Mouse (Mus musculus) neutrophil, adult 5-6 weeks (primary cell): ENCODE results near the gene Secisbp2. TPM values are rescaled to one million over a fixed set of nuclear protein-coding genes. Genes with fewer than 3 reads are reported as not detected.
"Not testable (repeated sequence)": the region's sequence is repeated elsewhere in the genome, so short reads cannot be mapped to it uniquely, and the experiment has no call there.

Experiments used
- ATAC-seq: fragments of 151-379, 151-347 bp; 2 replicates; pipeline ENCODE4 v1.8.0; 2017; ENCODE audit warnings: mild to moderate bottlenecking, moderate TSS enrichment; ENCODE audit not compliant: insufficient number of reproducible peaks, poor library complexity, low FRiP score, severe bottlenecking; ENCODE audit errors: extremely low read depth
- total RNA-seq: library from RNA; stranded (forward); fragments of 200-1000 nt; gene quantifications from 2 replicates; pipeline ENCODE4 v1.2.3, GENCODE M21; 2017

Secisbp2 gene
- total RNA-seq = 55.2 and 59.9 TPM in 2 replicates

DNA sequence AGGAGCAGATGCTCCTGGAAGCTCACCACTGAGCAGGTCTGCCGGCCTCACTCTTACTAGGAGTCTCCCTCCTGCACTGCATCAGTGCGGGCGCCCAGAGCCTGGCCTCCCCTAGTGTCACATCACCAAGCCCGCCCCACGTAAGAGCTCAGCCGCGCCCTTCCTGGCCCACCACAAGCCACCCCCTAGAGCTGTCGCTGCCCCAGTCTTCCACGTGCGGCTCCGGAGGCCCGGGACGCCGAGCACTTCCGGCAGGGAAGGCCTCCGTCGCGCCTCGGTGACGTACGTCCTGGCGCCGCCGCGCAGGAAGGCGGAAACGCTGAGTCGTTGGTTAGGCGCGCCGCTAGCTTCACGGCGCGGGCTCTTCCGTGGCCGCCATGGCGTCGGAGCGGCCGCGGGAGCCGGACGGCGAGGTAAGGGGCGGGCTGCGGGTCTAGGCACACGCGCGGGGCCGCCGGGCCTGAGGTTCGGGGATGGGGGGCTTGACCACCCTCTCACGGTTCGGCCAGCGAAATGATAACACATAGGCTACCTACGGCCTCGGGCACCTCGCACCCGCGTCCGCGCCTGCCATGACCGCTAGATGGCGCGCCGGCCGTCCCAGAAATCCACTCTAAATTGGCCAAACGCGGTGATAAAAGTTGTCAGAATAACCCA, at the start of gene Secisbp2:
Gene Secisbp2 (plus strand): TSS at position 290 of the 657 bp plus-strand sequence.
- peak; percentile 93 for ATAC-seq

DNA sequence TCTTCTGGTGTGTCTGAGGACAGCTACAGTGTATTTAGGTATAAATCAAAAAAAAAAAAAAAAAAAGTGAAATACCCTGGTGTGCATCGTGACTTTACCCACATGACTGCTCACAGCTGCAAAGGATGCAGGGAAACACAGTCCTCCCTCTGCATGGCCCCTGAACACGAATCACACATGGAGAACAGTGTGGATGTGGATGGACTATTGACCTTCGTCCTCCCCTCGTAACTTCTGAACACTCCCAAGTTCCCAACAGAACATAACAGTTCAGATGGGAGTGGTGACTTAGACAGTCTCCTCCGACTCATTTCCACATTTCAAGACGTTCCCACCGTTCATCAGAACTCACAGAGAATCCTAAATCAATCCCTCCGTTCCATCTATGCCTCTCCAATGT, 48.7 kb upstream of the Secisbp2 start:
- no peak for ATAC-seq

DNA sequence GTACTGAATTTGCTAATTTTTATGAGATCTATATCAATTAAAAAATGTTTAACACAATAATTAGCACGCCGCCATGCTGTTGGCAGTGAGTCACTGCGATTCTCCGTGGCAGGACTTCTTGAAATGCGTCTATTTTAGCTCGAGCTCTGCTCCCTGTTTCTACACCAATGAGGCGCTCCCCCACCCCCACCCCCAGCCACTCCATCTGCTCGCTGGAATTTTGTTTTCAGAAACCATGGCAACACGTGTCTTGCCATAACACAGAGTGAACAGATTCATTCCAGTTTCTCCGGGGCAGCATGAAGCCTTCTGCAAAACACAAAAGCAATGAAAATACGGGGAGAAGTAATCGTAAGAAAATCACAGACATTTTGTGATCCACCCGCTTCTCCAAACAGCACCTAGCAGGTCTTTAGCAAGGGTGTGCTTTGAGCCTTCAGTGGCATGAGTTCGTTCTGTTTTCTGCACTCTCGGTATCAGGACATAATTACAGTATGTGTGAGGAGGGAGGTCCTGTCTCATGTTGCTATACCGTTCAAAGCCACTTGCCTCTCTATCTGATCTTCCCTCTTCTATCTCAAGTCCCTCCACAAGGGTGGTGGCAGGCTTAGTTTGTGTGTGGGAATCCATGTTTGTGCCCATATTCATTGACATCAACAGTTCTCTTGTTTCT, 48.1 kb upstream of the Secisbp2 start:
- ATAC-seq = no peak

DNA sequence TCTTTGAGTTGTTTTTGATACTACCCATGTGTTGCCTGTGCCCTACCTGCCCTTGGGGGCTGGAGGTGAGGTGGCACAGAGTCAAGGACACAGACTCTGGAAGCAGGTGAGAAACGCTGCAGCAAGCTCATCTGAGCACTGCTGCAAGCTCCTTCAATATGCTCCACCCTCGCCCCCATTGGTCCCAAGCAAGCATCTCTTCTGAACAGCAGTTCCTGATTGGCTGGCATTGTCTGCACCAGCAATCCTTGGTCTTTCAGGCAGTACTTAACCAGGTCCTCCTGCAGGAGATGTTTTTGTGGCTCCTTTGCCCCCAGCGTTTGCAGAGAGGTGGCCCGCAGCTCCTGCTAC, 47.6 kb upstream of the Secisbp2 start:
- no peak for ATAC-seq

DNA sequence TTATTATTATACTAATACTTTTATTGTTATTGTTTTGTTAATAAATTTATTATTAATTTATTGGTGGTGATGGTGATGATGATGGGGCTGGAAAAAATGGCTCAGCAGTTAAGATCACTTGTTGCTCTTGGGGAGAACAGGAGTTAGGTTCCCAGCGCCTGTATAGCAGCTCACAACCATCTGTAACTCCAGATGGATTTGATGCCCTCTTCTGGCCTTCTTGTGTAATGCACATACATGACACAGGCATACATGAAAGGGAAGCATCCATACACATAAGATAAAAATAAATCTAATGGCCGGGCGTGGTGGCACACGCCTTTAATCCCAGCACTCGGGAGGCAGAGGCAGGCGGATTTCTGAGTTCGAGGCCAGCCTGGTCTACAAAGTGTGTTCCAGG, 42.3 kb upstream of the Secisbp2 start:
- no peak for ATAC-seq

DNA sequence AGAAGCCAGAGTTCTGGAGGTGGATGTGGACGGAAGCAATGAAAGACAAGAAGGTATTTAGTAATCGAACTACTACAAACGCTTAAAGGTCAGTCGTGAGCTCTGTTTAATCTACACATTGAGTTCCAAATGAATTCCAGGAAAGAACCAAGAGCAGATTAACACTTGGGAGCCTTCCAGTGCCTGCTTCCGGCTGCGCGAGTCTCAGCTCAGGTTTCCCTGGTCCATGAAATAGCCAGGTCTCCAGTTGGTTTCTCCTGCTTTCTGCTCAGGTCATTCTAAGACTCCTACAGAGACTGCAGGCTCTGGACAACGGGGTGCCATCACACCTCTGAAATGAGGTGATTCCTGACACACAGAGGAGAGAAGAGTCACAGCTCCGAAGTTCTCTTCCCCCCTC, 40.4 kb upstream of the Secisbp2 start:
- no peak for ATAC-seq

DNA sequence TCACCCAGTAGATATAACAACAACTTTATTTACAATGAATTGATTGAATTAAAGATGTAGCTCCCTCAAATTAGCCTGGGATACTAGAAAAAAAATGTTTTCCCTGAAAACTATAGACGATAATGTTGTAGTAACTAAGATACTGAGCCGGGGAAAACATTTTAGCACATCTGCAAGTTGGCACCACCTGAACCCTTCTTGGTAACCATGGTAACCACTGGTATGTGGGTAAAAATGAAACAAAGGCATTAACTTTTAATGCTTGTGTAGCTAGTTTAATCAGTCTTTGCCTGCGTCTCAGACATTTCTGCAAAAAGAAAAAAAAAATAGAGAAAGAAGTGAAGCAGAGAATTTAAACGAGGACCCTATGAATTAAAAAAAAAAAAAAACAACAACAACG, 40.0 kb upstream of the Secisbp2 start:
- ATAC-seq = no peak

DNA sequence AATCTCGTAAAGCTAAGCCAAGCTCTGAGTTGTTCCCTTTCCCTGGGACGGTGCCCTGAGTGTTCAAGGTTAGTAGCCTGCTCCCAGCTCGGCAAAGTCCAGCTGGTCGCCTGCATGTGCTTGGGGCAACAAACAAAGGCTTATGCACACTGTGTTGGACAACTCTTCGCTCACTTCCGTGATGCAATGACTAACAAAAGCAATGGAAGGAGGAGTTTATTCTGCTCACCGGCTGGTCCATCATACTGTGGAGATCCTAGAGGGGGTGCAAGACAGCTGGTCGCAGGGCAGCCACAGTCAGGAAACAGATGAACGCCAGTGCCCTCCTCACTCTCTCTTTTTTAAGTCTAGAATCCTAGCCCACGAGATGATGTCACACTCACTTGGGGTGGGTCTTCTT, 35.7 kb upstream of the Secisbp2 start:
- no peak for ATAC-seq

DNA sequence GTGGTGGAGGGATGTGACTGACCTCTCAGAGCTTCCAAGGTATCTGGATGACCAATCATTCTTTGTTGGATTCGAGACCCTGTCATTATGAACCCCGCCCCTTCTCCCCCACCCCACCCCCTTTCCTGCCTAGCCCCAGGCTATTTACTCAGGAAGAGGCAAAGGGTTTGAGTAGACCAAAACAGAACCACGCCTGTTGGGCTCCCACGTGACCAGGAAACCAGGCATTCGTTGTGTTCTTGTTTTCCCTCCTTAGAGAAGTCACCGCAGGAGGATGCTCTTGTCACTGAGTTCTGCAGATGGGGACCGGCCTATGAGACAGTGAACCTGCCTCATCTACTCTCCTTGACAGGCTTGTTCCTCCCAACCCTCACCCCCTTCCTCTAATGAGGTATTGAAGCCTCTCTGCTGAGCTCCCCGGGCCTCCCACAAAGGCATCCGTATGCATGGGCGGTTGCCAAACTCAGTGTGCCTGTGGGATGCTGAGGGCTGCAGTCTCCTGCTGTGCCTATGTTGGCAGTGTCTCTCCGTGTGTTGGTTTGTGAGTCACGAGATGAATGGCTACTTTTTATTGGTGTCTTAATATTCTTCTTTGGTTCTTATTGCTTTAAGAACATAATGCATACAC, 35.0 kb upstream of the Secisbp2 start:
- 0 out of 2 replicates have a peak, but pooled peaks have one; percentile 16 for ATAC-seq

DNA sequence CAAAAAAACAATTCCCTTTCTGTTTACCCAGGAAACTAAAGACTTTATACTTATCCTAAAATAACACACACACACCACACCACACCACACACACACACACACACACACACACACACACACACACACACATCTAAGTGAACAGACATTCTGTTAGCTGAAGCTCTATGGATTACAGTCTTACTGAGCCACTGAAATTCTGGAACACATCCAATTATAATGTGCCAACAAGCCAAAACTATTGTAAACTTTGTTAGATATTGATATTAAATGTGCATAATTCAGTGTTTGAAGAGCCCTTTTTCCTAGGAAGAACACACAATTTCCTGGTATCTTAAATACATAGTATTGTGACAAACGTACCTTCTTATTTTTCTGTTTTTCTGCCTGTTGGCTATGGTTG, 34.2 kb upstream of the Secisbp2 start:
- no peak for ATAC-seq

DNA sequence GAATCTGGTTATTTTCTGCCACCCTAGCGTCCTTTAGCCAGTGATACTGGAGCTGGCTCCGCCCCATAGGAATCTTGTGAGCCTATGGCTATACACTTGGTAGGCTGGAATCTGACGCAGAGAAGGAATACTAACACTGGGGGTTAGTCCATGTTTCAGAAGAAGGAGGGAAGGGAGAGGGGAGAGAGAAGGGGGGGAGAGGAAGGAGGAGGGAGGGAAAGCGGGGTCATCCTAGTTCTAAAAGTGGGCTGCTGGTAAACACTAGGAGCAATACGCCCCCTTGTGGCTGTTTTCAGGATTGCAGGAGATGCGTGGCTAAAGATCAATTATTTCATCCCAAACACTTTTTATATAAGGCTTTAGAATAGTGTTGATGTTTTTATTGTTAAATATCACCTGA, 33.6 kb upstream of the Secisbp2 start:
- ATAC-seq = no peak

DNA sequence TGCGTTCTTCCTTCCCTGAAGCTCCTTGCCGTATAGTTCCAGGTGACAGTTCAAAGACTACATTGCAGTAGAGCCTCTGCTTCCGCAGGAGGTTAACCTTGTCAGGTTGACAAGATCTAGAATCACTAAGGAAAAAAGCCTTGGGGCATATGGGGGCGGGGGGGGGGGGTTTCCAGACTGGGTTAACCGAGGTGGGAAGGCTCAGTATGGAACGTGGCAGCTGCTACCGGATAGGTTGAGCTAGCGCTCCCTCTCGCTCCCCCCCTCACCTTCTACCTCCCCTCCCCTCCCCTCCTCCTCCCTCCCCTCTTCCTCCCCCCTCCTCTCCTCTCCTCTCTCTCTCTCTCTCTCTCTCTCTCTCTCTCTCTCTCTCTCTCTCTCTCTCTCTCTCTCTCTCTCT, 32.9 kb upstream of the Secisbp2 start:
- ATAC-seq = no peak

DNA sequence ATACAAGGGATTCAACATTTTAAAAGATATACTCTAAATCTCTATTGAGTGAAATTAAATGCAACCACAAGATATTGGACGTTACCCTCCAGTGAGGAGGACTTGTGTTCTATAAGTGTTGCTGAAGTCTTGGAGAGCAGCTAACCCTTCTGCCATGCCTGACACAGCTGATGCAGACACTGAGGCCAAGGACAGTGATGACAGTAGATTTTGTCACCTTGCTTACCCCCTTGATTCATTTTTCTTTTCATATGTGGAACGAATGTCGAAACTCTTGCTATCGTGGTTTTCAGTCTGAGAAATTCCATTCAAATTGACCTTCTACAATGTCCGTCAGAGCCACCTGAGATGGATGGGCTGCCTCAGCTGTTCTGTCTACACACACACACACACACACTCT, 28.9 kb upstream of the Secisbp2 start:
- ATAC-seq = no peak

DNA sequence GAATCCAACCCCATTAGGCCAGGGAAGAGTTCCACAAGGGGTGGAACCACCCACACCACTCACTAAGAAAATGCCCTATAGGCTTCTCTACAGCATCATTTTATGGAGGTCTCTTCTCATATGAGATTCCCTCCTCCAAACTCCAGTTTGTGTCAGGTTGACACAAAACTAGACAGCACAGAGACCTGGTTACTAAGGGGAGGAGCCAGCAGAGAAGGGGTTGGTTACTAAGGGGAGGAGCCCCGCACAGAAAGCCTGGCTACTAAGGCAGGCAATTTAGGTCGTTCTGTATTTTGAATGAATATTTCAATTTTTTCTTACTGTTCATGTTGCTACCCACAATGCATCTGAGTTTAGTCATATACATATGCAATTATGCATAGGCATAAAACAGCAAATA, 27.8 kb upstream of the Secisbp2 start:
- no peak for ATAC-seq

DNA sequence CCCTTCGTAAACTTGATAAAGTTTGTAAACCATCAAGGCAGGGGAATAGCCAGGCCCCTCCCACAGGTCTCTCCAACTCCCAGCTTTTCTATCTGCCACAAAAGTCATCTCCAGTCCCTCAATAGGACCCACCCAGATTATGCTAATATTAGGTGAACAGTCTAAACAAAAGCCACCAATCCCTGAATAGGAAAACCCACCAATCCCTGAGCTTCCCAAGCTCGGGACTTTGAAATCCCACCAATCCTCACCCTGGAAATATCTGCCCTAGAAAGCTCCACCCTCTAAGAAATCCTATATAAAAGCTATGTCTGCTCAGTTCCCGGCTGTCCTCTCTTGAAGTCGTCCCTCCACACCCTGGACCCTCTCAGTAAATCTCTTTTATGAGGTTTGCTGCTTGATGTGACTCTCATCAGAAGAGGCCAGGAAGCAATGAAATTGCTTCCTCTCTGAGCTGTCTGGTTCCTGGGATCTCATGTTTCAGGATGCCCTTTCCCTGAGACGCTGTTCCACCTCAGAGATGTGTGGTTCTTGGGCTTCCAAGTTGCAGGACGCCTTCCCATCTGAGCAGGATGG, 23.1 kb upstream of the Secisbp2 start:
- no peak for ATAC-seq

DNA sequence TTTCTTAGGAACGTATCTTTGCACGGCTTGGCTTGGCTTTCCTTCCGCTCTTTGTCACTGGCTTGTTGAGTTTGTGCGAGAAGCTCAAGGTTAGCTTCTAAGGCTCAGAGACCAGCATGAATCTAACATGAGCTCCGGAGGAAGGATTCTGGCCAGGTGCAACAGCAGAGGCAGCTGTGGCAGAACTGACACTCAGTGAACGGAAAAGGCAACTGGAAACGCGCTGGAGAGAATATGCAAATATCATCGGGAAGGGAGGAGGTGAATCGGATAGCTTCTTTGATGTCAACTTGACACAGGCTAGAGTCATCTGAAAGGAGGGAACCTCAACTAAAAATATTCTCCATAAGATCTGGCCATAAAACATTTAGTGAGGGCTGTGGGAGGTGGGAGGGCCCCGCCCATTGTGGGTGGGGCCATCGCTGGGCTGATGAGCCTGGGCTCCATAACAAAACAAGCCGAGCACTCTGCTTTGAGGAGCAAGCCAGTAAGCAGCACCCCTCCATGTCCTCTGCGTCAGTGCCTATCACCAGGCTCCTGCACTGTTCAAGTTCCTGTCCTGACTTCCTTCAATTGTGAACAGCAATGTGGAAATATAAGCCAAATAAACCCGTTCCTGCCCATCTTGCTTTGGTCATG, 20.0 kb upstream of the Secisbp2 start:
- no peak for ATAC-seq

DNA sequence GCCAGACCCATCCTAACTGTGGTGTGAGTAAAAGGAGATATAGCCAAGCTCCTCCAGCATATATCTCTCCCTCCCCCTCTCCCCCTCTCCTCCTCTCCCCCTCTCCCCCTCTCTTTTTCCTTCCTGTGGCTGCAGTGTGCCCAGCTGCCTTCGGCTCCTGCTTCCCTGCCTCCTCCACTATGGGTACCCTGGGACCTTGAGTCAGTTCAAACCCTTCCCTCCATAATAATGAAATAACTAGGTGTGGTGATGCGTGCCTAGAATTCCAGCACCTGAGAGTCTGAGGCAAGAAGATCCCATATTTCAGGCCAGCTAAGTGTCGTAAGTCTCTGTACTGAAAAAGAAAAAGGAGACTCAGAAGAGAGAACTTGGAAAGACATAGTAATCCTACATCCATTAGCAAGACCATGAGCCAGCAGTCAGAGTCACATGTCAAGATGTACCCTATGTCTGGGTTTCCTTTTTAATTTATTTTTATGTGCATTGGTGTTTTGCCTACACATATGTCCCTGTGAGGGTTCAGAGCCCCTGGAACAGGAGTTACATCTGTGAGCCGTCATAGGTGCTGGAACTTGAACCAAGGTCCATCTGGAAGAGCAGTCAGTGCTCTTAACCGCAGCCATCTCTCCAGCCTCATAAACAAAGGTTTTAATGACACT, 18.8 kb upstream of the Secisbp2 start:
- no peak for ATAC-seq

DNA sequence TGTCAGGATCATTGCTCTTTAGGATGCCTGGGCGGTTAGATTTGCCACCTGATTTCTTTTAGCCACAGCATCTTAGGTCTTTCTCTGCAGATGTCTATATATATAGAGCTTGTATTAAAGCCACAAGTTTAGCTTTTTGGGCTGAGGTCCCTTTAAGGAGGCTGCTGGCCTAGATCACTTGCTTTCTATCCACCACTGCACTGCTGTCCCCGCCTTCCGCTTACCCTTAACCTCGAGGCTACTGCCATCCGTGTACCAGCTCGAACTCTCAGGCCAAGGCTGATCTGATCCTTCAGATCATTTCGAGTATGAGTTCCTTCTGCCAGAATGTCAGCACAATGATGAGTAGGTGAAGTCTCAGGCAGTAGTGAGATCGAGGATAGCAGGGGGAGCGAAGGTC, 16.1 kb upstream of the Secisbp2 start:
- not testable (repeated sequence) for ATAC-seq

DNA sequence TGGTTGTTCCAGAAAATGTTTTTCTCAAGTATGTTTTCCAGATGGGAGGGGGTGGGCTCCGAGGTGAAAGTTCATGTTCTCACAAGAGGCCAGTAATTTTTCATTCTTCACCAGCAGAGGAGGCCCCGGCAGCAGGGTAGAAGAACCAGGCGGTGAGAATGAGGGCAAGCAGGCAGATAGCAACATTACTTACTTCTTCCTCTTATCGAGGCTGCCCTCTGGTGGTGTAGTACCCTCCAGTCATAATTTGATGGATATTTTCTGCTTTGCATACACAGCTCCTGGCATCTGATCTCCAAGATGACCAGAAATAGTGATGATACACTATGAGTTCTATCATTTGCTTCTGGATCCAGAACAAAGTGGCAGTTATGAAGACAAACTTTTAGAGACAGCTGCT, 12.5 kb upstream of the Secisbp2 start:
- peak; percentile 73 for ATAC-seq
